Mouse (Mus musculus): Measurements from ENCODE around the gene Fbxo9.

DNA sequence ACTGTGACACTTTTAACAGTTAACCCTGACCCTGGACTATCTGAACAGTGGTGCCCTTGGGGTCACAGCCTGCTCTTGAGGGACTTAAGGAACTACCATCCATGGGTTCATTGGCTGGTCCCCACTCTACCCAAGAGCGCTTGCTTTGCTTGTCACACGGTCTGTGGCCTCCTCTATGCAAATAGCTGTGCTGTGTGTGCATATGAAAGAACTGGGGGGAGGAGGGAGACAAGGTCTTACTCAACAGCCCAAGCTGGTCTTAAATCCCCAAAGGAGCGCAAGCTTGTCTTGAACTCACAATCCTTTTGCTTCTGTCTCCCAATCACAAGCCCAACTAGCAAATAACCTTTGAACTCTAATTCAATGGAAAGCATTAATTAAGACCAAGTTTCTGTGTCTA lies 54.6 kb downstream of the Fbxo9 start:
- TF ChIP-seq CTCF (IDR thresholded peaks at IDR 0.05; ENCODE audit: low read depth) (no peak), EP300 (optimal IDR thresholded peaks at IDR 0.05) (no peak)
